Mouse (Mus musculus): ENCODE results near the gene Etfrf1.

Etfrf1 gene

DNA sequence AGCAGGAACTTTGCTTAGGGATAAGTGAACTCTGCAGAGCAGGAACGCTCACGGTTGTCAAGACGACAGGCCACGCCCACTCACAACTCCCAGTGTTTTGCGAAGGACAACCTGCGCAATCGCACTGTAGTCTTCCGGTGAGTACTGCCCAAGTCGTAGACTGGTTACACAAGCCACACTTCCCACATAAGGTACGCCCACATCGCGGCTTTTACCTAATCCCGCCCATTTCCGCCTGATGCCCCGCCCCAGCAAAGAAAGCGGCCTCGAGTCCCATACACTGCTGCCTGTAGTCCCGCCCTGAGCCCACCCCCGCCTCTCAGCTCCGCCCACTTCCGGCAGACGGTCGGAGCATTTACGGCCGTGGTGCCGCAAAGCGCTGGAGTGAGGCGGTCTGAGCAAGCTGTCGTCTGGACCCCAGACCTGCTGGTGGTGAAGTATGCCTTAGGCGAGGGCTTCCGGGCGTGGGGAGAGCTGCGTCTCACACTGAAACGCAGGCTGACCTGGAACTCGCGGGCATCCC, at the start of gene Etfrf1, which contains the start of gene Casc1:
TSS of gene Etfrf1 (plus strand) at position 319 of the 523 bp plus-strand sequence.
TSS of gene Casc1 (minus strand) at position 190 of the 523 bp plus-strand sequence.
- peak; percentile 99 for DNase-seq (ENCODE audit: low spot score)

DNA sequence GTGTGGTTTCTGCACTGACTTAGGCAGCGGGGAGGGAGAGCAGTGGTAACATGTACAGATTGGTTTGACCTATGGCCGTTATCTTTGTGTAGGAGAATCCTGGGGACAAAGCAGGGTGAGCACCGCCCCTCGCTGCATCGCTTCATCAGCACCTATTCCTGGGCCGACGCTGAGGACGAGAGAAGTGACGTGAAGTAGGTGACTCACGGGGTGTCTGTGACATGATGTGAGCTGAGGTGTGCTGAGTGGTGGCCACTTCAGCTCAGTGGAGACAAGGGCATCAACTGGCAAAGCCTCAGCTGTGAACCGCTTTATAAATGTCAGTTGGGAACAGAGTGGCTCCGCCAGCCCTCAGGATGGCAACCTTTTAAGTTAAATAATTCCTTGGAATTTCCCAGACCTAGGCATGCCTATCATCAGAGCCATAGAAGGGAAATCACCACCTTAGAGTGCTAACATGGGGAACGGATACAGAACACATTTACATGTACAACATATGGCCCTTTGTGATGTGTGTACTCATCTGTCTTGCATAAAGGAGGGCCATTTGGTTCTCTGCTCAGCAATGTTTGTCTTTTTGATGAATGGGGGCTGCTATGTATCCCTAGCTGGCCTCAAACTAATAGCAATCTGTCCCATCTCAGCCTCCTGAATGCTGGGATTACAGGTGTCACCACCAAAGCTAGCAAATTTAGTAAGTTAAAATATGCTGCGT, 38.9 kb upstream of the Etfrf1 start:
- DNase-seq (ENCODE audit: low spot score) = no peak

DNA sequence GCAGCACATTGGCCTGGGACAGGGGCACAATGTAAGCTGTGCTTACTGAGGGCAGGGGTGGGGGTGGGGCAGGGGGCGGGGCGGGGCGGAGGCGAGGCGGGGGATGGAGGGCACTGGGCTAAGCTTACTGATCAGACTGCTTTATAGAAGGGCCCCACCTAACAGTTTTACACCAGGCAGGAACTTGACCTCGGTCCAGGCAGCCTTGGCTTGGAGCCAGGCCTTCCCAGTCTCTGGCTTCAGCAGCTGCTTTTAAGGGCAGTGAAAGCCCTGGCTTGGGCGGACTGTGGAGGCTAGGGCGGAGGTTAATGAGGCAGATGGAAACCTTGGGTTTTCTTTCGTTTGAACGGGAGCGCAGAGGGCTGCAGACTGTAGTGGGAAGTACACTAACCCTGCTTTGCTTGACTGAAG, 37.1 kb upstream of the Etfrf1 start:
- DNase-seq (ENCODE audit: low spot score) = no peak

DNA sequence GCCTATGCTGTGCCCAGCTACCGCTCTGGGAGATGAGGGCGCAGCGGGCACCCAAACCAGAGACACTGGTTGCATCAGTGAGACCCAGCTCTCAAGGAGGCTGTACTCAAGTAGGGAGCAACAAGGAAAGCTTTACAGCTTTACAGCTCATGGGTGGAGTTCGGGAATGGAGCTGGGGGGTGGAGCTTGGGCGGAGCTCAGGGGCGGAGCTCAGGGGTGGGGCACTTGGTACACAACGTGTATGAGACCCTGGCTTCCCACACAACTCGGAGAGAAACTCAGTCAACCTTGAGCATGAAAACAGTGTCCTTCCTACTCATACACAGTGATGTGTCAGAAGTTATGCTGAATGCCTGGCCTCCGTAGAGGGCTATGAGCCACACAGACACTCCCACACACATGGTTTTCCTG, 35.4 kb upstream of the Etfrf1 start:
- DNase-seq (ENCODE audit: low spot score) = no peak

DNA sequence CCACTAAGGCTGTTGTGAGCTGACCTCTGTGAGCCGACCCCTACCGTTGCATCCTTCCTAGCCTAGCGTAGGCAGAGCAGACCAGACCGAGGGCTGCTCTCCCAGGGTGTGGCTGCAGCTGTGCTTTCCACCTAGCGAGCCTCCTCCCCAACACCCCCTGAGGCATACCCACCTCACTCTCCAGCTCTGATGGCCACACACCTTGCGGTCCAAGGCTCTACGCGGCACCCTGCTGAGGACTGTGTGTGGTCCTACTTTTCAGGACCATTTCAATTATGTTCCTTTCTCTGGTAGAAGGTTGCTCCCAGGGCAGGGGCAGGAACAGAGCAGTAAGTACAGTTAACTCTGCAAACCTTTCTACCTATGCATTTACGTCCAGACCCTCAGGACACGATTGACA, 34.5 kb upstream of the Etfrf1 start:
- no peak for DNase-seq (ENCODE audit: low spot score)

DNA sequence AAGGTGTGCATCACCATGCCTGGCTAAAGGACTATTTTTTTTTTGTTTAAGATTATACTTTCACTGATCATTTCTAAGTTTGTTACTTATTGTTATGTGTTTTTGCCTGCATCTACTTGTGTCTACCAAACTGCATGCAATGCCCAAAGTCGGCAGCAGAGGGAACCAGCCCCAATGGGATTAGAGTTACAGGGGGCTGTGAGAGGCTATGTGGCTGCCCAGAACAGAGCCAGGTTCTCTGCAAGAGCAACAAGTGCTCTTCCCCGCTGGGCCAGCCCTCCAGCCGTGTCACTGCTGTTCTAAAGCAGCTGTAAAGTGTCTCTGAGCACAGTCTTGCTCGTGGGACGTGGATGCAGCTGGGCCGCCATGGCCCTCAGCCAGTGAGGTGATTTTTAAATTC, 31.3 kb upstream of the Etfrf1 start:
- peak; percentile 52 for DNase-seq (ENCODE audit: low spot score)

DNA sequence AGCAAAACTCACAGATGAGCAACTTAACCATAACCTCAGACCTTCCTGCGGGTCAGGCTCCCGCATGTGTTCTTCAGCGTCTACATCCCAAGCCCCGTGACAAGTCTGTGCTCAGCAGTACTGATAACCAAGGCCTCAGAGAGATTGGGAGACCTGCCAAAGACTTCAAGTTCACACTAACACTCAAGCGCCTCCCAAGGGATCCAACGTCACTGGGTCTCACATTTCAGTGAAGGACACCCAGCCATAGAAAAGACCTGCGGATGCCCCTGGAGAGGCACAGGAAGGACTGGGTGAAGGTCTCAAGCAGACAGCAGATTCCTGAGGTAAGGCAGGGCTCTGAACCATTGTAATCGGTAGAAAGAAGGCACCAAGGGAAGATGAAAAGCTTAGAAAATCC, 28.9 kb upstream of the Etfrf1 start:
- DNase-seq (ENCODE audit: low spot score) = no peak

DNA sequence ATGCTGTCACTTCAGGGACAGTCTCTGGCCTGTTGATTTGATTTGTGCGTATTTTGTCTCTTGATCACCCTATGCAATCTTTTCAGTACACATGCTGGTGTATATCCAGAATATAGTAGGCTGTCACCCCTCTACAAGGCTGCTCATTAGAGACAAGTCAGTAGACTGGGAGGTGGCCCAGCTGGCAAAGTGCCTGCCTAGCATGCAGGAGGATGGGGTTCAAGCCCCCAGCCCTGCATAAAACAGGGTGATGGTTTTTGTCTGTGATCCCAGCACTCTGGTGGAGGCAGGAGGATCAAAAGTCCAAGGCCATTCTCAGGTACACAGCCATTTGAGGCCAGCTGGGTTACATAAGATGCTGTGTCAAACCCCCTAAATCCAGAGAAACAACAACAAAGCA, 24.8 kb upstream of the Etfrf1 start:
- no peak for DNase-seq (ENCODE audit: low spot score)

DNA sequence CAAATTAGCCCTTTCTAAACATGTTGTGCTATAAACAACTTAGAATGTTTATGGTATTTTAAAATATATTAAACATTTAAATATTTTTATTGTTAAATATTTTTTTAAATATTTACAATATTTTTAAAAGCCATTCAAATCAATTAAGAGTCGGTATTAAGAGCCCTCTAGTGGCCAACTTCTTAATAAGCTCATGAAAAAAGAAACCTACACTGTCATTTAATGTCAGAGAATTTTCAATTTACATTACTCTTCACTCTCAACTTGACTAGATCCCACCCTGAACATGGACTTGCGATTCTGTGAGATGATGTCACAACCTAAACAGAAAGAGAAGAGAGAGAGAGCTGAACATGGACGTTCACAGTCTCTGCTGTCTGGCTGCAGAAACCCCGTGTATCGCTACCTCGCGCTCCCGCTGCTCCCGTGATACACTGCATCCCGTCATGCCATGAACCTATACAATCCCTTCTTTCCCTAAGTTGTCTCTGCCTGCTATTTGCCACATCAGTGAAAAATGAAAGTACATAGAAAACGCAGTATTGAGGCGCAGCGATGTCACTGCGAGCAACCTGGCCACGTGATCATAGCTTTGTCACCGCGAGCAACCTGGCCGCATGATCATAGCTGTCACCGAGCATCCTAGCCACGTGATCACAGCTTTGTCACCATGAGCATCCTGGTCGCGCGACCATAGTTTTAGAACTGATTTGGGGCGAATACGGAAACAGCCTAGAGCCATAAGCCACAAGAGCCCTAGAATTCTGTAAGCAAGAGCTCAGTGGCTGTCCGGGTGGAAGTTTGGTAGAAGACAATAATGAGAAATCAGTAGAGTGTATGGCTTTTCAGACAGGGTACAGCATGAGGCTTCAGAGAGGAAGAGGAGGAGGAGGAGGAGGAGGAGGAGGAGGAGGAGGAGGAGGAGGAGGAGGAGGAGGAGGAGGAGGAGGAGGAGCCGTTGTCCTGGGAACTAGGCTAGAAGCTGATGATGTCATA, 23.5 kb upstream of the Etfrf1 start:
- DNase-seq (ENCODE audit: low spot score) = peak; percentile 61

DNA sequence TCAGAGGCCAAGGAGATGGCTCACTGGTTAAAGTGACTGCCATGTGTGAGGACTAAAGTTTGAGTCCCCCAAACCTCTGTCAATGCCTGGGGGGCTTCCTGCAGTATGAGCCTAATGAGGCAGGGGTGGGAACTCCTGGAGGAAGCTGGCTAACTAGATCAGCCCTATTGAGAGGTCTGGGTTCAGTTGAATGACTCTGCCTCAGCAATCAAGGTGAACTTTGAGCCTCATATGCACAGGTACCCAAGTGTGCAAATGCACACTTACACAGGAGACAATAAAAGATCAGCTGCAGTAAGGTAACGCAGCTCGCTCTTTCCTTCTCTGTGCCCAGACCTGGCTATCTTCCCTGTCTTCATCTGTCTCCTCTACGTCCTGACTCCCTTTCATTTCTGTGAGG, 17.9 kb upstream of the Etfrf1 start:
- no peak for DNase-seq (ENCODE audit: low spot score)

DNA sequence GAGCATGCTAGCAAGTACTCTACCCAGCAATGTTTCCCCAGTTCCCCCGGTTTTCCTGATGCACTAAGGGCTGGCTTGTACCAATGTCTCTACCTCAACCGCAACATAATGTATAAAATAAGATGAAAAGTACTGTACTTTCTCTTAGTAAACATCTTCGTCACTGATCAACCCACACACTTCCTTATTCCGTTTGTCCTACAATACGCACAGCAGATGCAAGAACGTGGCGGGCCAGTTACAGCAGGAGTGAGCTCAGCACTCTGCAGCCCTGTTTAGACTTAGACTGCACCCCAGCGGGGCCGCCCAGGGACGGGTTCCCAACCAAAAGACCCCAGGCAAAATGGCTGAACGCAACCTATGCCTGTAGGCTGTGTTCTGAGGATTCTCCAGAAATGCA, 17.5 kb upstream of the Etfrf1 start:
- DNase-seq (ENCODE audit: low spot score) = no peak

DNA sequence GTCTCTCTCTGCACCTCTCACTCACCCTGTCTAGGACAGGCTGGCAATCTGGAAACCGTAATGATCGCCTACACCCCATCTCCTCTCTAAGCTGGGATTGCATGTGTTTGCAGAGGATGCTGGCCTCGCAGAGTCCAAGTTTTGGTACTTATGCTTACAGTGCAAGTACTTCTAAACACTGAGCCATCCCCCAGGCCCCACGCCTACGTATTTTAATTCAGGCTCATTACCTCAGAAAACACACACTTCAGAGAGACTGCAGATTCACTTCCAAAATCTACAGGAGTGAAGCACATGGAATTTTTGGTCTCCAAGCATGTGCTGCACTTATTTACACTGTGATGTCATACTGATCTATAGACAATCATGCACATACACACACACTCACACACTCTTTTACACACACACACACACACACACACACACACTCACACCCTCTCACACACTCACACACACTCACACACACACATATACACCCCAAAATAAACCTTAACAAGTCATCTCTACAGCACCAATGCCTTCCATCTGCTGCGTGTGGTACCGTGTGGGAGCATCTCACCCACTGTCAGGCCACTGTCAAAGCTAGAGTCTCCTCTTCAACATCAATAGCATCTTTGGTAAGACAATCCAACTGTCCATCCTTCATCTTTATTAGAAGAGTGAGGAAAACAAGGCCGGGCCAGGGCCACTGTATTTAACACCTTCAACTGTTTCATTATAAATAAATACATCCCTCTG, 12.8 kb upstream of the Etfrf1 start:
- no peak for DNase-seq (ENCODE audit: low spot score)

DNA sequence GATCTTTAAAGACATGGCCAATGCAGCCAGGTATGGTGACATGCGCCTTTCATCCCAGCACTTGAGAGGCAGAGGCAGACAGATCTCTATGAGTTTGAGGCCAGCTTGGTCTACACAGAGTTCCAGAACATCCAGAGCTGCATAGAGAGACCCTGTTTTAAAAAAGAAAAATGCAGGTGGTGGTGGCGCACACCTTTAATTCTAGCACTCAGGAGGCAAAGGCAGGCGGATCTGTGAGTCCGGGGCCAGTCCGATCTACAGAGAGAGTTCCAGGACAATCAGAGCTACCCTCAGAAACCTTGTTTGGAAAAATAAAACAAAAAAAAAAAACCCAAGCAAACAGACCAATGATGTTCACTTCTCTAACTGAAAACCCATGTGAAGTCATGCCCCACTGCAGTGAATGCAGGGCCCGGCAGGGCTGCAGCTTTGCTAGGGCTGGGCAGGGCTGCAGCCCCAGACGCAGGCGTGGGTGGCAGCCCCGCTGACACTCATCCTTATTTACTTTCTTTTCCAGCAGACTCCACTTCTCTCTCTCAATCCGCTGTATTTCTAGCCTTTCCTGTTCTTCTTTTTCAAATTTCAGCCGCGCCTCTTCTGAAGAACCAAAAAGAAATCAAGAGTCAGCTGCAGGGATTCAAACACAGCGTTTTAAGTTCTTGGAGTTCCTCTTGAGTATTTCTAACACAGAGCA, 8.4 kb upstream of the Etfrf1 start:
- DNase-seq (ENCODE audit: low spot score) = no peak

DNA sequence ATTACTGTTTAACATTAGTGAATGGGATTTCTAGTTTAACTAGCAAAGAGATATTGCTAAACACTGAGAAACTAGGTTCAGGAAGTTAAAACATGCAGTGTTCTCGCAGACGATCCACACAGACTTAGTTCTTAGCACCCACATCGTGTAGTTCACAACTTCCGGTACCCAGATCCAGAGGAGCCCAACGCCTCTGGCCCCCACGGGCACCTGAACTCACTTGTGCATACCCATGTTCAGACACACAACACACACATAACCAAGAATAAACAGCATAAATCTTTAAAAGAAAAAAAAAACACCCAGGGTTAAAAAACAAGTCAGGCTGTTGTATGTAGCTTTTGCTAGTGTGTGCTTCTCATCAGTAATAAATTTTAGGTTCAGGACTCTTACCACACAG, 6.5 kb upstream of the Etfrf1 start:
- DNase-seq (ENCODE audit: low spot score) = no peak

DNA sequence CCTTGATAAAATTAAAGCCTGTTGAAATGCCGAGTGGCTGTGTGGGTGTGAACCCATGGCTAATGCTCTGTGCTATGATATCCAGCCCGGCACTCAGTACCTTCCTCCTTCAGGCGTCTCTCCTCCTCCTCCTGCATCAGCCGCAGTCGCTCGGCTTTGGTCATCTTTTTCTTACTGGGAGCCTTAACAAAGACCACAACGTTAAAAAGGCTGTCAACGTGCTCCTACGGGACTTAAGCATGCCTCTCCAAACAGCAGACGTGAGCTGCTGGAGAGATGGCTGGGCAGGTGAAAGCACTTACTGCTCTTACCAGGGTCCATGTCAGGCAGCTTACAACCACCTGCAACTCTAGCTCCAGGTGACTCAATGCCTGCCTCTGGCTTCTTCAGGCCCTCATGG, 5.8 kb upstream of the Etfrf1 start:
- no peak for DNase-seq (ENCODE audit: low spot score)

DNA sequence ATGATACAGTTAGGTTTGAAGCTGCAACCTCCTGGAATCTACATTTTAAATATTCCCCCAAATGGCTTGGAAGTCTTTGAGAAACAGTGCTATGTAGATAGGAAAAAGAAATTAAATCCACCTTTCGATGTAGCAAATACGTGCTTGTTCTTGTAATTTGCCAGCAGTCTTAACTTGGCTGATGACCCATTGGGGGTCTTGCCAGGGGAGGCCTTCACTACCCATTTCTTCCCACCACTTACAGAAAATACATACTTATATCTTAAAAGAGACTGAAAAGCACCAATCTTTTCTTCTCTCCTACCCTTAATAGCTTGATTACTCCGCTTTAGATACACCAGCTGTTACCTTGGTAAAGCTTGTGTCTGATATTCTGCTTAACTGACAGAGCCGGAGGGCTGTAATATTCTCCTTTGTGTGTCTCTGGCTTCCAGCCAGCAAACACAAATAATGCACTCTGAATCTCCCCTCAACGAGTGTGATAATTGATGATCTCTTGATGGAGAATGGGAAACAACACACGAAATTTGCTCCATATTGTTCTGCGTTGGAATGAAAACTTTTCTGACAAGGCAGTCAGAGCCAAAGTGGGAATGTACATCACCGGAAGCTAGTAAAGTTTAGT, 766 bp upstream of the Etfrf1 start:
- no peak for DNase-seq (ENCODE audit: low spot score)

DNA sequence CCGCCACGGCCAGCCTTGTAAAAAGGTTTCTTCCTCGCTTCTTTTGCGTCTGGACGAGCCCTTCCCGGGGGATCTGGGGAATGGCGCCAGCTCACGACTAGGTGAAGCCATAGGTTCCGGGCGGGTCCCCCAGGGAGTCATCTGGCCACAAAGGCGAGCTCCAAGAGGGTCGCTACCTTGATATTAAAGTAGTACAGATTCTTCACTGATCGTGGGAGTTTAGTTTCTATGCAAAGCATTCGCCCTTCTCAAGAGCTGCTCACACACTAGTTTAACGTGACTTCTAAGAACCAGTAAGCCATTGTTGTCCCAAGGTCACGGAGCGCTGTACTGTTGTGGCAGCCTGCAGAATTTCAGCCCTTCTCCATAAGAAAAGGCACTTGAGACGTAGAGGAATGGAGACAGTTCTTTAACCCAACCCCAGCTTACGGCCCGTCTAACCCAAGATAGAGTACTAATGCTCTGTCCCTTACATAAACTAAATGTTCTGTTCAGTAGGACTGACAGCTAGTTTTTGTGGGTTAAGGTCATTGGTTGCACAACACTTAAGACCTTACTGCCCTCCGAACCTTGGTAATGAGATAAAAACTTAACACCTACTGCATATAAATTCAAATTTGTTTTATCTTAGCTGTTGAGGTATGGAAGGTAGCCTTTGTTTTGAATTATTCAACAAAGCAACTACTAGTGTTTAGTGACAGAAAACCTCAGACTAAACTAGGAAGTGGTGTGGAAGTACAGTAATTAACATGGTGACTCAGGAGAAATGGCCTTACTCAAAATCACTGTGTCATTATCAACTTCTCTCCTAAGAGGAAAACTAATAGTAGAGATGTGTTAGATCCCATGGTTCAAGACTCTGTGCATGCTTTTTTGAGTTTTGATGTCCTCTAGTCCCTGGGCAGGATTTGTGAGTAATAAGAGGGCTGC, 707 bp downstream of the Etfrf1 start:
- DNase-seq (ENCODE audit: low spot score) = no peak

DNA sequence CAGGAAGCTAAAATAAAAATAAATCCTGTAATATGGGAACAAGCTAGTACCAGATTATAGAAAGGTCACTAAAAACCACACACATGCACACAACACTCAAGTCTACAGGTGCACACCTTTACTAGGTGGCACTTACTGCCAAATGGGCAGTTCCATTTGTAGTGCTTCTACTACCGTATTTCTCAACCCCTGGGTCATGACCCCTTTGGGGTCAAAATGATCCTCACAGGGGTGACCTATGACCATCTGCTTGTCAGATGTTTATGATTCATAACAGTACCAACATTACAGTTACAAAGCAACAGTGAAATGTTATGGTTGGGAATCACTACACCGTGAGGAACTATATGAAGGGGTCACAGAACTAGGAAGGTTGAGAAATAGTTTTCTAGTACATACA, 3.0 kb downstream of the Etfrf1 start:
- no peak for DNase-seq (ENCODE audit: low spot score)

DNA sequence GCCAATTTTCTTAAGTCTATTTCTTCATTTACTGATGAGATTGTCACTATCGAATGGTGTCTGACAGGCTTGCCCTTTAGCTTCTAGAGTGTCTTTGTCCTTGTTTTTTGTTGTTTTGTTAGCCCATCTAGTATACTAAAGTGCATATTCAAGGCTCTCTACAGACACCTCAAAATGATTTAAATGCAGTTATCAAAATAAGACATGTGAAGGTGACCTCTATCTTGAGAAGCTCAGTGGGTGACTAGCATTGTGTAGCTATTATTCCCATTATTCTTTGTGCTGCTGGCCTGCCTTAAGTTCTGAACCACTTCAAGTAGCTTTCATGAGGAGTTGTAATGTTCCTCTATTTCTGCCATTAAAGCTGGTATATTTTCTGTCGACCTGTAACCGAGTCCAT, 4.9 kb downstream of the Etfrf1 start:
- DNase-seq (ENCODE audit: low spot score) = no peak

DNA sequence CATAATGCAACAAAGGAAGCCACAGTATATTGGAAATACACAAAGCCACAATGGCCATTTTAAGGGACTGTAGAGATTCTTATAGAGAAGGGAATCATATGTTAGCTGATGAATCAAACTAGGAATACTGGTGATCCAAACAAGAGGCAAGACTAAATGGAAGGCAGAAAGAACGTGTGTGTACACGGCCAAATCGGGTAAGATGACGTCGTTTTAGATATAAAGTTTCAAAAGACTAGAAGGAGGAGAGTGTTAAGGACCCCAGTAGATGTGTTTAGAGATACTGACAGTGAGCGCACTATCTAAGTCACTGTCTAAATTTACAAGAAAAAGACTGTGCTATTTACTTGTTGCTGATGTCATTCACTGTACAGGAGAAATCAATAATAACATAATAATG, 13.3 kb downstream of the Etfrf1 start:
- no peak for DNase-seq (ENCODE audit: low spot score)
